Mouse (Mus musculus): Measurements from ENCODE around the gene Galnt15.

DNA sequence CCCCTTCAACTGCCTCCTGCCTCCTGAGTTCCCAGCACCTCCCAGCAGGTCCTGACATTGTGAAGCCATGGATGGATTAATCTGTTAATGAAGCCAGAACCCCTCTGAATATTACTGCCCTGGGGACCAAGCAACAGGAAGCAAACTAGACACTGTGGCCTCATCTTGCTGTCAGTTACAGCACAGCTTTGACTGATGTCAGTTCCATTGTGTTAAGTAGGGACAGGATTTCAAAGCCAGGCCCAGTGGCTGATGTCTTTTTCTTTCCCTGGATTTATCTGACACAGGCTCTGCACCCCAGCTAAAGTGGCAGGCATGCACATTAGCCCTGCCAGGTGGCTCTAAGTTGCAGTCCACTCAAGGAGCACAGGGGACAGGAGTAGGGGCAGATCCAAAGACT lies 44.0 kb downstream of the Galnt15 start:
- TF ChIP-seq CTCF (IDR thresholded peaks at IDR 0.05): no peak
- no peak for TF ChIP-seq EP300 (IDR thresholded peaks at IDR 0.05)

All from lung, postnatal 0 days (tissue).